Mouse (Mus musculus) liver, postnatal 0 days (tissue): ENCODE measurements around the gene Arhgap6.

Source experiments
- CTCF ChIP-seq: sonication (generic); IDR thresholded peaks from 2 replicates; pipeline ENCODE4 v1.5.1; 2016; ENCODE audit warnings: antibody characterized with exemption, low read depth
- EP300 ChIP-seq: IDR thresholded peaks from 2 replicates; pipeline ENCODE4 v1.6.1; 2016; ENCODE audit warnings: antibody characterized with exemption, low read depth, mild to moderate bottlenecking

DNA sequence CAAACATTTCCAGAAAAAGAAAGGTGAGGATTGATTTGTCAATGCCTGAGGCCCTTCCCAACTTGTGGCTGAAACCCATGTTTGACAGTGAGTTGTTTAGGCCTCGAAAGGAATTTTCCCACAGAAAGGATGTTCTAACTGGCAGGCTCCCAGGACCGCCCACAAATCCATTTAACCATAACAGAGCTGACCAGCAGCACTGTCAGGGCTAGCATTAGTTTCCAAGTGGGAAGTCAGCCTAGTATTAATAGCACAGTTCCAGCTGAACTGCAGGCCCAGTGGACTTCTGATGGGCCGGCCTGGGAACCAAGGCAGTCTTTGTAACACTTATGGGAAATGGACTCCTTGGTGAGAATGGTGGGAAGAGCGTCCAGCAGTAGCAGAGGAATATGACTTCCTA is 317.8 kb downstream of the Arhgap6 start:
- TF ChIP-seq EP300 (no peak), CTCF (no peak)
